Mouse (Mus musculus): ENCODE data around the gene Asna1.

The Asna1 gene

DNA sequence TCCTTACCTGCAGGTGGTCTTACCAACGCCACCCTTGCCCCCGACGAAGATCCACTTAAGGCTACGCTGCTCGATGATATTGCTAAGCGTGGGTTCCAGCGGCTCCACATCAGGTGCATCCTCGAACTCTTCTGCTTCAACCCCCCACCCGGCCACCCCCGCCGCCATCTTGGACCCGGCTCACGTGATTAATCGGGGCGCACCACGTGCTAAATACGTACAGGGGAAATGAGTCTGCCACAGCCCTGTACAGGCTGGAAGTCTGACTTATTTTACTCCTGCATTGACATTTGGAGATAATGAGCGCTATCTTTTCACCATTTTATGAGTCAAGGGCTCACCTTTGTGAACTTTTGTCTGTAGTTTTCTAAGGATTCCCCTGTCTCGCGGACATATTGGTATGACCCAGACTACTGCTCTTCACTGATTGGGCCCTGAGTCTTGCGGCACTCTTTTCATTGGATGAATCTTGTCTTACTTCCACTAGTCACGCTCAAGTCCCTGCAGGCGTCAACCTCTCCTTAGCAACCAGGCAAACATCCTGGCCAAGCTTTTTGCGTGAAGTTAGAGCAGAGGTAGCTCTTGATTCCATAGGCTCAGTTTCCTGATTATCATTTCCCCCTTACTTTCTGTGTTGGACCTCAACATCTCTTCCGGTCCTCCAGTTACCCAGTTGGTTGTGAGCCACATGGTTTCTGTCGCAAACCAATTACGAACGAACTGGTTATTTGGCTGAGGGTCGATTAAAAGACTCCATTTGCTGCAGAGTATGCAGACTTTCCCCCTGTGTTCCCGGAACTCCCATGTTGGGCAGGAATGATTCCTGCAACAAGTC is at the start of gene Asna1:
Gene Asna1, minus strand, starts transcription at position 184 of the 835 bp plus-strand sequence.
- in situ Hi-C loops (cut with MboI, MseI): no loop called here

DNA sequence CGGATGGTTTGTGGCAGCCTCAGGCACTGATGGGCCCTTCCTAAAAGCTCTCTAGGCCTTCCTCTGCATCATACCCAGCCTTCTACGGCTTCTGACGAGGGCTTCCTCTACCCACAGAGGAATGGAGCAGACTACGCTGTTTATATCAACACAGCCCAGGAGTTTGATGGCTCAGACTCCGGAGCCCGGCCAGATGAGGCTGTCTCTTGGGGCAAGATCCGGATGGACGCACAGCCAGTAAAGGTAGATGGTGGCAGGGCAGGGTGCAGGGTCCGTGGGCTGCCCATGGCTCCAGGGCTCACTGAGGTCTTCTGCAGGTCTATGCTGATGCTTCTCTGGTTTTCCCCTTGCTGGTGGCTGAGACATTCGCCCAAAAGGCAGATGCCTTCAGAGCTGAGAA is 49.5 kb upstream of the Asna1 start:
- in situ Hi-C loops (cut with MboI, MseI): loop anchor here (5.0 kb wide), 1 partner anchor 102 kb away; no protein-coding TSS in a partner anchor

DNA sequence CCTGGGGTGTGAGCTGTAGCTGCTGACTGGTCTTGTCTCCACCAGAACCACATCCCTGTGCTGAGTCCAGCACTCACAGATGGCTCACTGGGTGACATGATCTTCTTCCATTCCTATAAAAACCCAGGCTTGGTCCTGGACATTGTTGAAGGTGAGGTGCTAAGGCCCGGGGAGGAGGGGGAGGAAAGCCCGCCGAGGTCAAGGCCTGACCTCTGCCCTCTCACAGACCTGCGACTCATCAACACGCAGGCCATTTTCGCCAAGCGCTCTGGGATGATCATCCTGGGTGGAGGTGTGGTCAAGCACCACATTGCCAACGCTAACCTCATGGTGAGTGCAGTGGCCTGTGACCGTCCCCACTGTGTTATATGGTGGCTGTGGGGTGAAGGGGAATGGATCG is 49.1 kb upstream of the Asna1 start:
- in situ Hi-C loops (cut with MboI, MseI): no loop called here

DNA sequence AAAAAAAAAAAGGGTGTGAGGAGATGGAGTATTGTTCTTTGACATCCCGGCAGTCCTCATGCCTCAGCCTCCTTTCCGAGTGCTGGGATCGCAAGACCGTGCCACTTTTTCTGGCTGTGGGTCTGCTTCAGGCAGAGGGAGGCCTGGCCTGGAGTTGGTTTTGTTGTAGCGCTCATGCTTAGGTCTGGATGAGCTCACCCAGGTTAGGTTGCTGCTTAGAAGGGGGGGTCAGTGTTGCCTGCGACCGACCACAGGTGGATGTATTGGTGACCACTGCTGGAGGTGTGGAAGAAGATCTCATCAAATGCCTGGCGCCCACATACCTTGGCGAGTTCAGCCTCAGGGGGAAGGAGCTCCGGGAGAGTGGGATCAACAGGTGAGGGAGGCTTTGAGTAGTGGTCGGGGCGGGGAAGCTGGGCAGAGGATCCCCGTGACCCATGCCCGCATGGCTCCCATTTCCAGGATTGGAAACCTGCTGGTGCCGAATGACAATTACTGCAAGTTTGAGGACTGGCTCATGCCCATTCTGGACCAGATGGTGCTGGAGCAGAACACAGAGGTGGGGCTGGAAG is 48.0 kb upstream of the Asna1 start:
- in situ Hi-C loops (cut with MboI, MseI): no loop called here

DNA sequence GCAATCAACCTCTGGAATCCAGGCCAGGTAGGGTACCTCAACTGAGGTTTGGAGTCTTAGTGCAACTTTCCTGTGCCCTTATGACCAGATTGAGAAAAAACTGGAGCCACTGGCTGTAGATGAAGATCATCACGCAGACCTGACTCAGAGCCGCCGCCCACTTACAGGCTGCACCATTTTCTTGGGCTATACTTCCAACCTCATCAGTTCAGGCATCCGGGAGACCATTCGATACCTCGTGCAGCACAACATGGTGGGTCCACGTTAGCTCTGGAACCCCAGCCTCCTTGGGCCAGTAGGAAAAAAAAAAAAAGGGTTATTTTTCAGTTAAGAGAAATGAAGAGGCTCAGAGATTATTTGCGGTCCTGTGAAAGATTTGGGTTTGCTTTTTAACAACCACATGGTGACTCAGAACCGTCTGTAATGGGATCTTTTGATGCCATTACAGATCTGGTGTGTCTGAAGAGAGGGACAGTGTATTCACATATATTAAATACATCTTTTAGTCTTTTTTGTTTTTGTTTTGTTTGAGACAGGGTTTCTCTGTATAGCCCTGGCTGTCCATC is 47.4 kb upstream of the Asna1 start:
- in situ Hi-C loops (cut with MboI, MseI): no loop called here

DNA sequence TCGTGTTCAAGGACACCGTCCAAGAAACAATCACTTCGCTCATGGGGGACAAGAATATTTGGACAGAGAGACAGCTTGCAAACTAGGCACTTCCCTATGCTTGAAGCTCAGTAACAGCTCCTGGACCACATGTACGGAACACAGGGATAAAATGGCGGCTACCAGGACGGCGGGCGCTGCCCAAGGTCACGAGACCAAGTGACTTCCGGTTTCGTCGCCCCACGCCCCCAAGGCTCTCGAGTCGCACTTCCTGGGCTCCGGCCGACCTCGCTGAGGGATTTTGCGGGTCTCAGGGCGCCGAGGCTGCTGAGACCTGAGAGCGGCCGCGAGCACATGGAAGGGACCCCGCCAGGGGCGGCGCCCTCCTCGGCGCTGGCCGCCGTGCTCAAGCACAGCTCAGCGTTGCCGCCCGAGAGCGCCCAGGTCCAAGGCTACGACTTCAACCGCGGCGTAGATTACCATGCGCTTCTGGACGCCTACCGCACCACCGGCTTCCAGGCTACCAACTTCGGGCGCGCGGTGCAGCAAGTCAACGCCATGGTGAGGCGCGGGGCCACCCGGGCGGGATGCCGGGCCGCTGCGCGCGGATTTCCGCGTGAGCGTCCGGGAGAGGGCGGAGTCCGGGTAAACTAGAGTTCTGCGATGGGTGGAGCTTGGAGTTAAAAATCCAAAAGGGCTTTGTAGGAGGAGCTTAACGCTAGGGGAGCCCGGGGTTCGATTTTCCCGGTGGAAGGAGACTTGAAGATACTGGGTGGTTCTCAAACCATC is 46.6 kb upstream of the Asna1 start, which contains the start of gene Dhps:
Gene Dhps, plus strand, starts transcription at position 244 of the 768 bp plus-strand sequence.
- in situ Hi-C loops (cut with MboI, MseI): no loop called here

DNA sequence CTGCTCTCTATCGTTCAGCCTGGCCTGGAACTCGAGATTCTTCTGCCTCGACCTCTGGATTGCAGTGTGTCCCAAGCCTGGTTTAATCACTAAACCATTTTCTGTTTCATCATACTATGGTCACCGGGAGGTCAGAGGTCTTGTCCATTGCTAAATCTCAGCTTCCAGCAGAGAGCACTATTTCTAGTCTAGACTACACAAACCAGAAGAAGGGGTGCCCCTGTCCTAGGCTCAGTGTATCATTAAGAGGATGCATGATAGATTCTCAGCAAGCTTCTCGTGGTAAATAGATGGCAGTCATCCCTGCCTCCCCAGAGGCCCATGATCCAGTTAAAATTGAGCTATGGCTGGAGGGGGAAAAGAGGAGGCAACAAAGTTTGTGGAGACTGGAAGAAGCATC is 46.0 kb upstream of the Asna1 start:
- in situ Hi-C loops (cut with MboI, MseI): no loop called here

DNA sequence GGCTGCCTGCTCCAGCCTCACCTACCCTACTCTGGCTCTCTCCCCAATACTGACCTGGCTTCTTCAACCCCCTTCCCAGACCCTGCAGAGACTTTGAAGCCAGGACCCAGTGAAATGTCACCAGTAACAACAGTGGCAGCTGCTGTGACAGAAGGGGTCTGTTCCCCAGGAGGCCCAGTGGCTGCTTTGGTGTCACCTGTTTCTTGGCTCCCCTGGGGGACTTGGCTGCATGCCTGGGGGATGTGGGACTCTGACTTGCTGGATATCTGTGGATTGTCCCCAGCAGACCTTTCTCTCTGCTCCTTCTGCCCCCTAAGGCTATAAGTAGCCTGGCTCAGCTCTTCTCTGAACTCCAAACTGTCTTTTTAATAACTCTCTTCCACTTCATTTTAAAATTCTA is 42.9 kb upstream of the Asna1 start, which contains the start of gene Gm5741:
Gene Gm5741, minus strand, starts transcription at position 1 of the 400 bp plus-strand sequence.
- in situ Hi-C loops (cut with MboI, MseI): no loop called here

DNA sequence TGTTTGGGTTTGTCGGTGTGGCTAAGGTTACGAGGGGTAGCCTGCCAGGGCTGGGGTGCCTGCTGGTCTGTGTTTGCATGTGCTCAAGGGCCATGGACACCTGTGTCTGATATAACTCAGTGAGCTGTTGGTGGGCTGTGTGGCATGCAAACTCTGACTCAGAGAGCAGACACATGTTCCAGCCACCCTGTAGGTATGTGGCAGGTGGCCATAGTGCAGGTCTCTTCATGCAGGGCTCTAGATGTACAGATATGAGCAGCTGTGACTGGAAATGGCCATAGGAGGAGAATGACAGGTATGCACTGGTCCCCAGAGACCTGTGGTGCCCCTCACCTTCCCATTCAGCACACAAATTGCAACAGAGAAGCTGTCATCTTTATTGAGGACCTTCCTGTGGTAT is 42.1 kb upstream of the Asna1 start:
- in situ Hi-C loops (cut with MboI, MseI): no loop called here

DNA sequence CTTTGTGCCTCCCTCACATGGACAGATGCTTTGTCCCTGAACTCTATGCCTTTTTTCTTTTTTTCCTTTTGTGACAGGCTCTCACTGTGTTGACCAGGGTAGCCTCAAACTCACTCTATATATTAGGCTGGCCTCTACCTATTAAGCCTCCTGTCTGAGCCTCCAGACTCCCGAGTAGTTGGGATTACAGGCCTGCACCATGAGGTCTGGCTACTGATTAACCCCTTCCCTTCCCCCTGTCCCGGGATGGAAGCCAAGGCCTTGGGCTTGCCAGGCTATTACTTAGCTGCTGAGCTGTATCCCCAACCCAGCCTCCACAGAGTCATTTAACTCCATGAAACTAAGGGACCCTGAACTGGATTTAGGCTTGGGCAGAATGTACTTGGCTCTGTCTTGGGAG is 40.1 kb upstream of the Asna1 start:
- in situ Hi-C loops (cut with MboI, MseI): no loop called here

DNA sequence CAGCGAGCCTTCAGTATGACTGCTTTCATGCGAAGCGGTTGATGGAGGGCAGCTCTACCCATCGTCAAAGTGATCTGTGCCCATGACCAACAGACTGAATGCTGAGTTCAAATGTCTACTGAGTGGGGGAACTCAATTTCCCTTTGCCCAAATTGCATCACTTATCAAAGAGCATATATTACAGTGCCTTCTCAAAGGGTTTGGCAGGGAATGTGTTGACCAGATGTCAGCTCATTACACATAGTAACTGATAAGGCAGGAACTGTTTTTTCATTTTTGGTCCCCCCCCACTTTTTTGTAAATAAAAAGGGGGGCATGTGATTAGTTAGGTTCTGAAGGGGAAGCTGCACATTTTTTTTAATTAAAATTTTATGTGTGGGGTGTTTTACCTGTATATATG is 37.5 kb upstream of the Asna1 start:
- in situ Hi-C loops (cut with MboI, MseI): no loop called here

DNA sequence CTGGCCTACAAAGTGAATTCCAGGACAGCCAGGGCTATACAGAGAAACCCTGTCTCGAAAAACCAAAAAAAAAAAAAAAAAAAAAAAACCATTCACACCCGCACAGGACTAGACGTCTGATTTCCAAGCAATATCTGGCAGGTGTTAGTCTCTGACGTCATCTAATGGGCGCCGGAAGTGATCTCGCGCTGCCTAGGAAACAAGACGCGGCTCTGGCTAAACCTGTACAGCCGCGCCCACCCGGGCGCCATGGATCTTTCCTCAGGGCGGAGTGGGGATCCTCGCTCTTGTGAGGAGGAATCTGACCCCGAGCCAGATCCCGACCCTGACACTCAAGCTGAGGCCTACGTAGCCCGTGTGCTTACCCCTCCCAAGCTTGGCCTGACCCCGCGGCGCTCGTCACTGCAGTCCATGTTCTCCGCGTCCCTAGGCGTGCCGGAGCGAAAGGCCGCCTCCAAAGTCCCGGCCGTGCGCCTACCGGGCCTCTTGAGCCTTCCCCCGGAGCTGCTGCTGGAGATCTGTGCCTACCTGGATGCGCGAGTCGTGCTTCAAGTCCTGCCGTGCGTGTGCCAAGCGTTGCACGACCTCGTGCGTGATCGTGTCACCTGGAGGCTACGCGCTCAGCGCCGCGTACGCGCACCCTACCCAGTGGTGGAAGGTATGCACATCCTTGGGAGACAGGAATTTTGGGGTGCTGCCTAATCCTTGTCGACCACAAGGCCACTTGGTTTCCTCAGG is 35.0 kb upstream of the Asna1 start, which contains the start of gene Fbxw9:
Gene Fbxw9, plus strand, starts transcription at position 177 of the 738 bp plus-strand sequence.
- in situ Hi-C loops (cut with MboI, MseI): no loop called here

DNA sequence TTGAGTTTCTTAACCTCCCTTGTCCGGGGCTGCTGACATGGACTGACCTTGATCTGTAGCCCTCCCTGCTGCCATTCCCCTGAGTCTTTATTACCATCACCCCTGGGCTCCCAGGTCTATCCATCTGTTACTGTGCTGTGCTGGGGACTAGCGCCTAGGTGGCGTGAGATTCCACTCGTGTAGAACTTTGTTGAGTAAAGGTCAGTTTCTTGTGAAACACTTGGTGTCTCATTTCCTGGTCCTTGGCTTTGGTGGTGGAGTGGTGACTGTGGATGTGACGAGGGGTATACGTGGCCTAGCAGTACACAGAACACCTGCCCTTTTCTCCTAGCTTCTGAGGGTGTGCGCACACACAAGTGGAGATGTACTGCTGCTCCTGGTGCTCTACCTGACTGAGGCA is 32.3 kb upstream of the Asna1 start:
- in situ Hi-C loops (cut with MboI, MseI): no loop called here

DNA sequence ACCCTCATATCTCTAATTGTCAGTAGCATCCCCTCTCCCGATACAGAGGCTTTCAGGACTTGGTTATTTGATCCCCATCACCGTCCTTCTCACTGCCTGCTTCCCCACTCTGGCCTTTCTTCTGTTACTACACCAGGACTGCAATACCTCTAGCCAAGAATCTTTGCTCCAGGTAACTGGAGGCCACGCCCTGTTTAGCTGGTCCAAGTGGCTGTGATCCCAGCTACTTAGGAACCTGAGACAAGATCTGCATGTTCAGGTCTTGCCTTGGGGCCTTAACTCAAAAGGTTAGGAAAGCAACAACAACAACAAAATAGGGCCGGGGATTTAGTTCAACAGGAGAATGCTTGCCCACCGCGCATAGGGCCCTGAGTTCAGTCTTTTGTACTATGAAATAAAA is 18.5 kb upstream of the Asna1 start:
- in situ Hi-C loops (cut with MboI, MseI): no loop called here

DNA sequence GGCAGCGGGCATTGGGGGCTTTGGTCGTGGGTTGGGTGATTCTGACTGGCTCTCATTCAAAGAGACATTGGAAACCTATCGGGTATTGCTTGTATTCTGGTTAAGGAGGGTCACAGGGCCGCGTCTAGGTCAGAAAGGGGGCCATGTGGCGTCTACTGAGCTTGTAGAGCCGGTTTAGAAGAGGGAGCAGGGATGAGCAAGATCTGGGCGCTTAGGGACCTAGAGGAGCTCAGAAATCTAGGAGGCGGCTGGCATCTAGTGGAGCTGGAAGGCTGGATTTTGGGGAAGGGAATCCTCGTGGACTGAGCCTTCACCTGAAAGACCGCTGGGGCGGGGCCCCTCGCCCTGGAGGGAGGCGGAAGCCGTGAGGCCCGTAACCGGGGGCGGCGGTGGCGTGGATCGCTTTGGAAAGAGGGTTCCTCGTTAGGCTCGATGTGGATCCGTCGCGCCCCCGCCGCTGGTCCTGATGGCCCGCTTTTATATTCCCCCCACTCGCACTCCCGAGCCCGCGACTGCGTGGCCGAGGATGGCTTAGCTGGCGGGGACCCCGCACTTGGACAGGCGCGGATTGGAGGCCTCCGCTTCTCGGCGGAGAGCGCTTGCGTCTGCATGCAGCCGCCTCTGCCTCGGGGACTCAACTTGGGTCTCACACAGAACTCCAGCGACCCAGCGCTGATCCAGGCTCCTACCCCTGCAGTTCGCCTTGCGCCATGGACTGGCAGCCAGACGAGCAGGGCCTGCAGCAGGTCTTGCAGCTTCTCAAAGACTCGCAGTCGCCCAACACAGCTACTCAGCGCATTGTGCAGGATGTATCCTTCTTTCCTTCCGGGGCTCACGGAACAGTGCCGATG is 12.8 kb upstream of the Asna1 start:
- in situ Hi-C loops (cut with MboI, MseI): loop anchor here (5.0 kb wide), 1 partner anchor 346 kb away; no protein-coding TSS in a partner anchor

DNA sequence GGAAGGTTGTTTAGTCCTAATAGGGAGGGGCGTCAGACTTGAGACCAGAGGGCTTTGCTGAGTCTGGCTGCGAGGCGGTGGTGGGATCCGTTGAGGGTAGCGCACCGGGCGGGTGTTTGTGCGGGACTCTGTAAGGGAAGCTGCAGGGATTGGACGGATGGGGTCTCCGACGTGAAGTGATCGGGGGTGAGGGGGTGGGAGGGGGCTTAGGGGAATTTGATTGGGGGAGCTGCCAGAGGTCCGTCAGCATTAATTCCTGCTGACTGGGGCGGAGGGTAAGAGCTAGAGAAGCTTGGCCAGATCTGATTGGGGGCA is 12.2 kb upstream of the Asna1 start:
- in situ Hi-C loops (cut with MboI, MseI): loop anchor here (5.0 kb wide), 1 partner anchor 345 kb away; no protein-coding TSS in a partner anchor

DNA sequence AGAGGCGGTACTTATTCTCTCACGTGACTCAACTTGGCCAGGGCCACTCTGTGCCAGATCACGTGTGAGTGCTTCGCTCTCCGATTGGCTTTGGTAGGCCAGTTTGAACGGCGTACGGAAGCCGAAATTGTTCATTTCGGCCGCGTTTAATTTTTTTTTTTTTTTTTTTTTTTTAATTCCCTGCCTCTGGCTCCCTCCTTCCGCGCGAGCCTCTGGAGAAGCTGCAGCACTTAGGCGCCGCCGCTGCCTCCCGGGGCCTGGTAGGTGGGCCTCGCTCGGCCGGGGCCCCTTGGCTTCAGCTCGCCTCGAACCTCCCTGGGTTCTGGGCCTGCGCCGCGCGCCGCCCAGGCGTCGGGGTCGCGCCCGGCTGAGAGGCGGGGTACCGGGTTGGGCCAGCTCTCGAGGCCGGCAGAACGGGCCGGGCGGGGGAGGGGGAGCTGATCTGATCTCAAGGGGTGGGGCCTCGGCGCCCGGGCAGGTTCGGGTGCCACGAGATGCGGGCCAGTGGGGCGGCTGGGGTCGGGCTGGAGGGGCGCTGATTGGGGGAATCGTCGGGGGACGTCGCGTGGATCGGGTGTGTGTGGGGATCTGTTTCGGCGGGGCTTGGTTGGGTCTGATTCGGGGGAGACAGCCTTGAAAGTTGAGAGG is 11.8 kb upstream of the Asna1 start, which contains the start of gene Tnpo2:
Gene Tnpo2, plus strand, starts transcription at position 198 of the 648 bp plus-strand sequence.
- in situ Hi-C loops (cut with MboI, MseI): loop anchor here (5.0 kb wide), 1 partner anchor 345 kb away; no protein-coding TSS in a partner anchor

DNA sequence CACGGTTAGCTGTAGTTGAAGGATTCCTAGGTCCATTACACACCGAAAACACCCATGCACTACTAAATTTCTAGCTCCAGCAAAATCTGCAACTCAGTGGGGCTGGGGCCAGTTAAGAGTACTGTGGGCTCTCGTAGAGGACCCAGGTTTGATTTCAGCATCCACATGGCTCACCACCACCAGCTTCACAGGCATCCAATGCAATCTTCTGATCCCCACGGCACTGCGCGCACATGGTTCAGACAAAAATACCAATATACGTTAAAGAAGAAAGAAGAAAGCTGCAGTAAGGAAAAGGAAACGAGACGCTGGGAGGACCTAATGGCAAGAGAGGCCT is 11.3 kb upstream of the Asna1 start:
- in situ Hi-C loops (cut with MboI, MseI): loop anchor here (5.0 kb wide), 1 partner anchor 344 kb away; no protein-coding TSS in a partner anchor

DNA sequence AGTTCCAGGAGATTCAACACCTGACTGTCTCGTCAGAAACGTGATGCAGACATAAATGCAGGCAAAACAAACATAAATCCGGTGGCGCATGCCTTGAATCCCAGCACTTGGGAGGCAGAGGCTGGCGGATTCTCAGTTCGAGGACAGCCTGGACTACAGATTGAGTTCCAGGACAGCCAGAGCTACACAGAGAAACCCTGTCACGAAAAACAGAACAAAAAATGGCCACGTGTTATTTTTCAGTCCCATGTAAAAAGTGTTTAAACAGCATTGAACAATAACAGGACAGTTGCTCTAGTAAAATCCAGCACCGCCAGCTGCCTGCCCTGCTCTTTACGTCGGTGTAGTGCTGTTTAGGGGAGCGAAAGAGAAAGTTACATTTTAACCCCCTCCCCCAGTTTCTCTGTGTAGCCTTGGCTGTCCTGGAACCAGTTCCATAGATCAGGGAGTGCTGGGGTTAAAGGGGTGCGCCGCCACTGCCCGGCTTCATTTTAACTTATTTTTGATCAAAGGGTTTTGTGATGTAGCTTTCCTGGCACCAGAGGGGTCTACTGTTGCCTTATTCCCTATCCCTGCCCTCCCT is 10.7 kb upstream of the Asna1 start:
- in situ Hi-C loops (cut with MboI, MseI): loop anchor here (5.0 kb wide), 1 partner anchor 344 kb away; no protein-coding TSS in a partner anchor

Measured in regulatory T cell (primary cell).